Mouse (Mus musculus) lung, embryonic 16.5 days (tissue): ENCODE data around the gene Gosr1. TPM values are rescaled to one million over a fixed set of nuclear protein-coding genes. Genes with fewer than 3 reads are reported as not detected.
"Not testable (repeated sequence)": the region's sequence is repeated elsewhere in the genome, so short reads cannot be mapped to it uniquely, and the experiment has no call there.

Experiments
- ATAC-seq: fragments of 200-750 bp; cut with Nextera tagmentation; 2 replicates; pipeline ENCODE4 v1.8.0; 2017; ENCODE audit warnings: low read depth, mild to moderate bottlenecking, moderate library complexity
- H3K27ac ChIP-seq: fragments of 300-500 bp; sonication (generic); 2 replicates; pipeline ENCODE4 v1.5.1; 2014; ENCODE audit warnings: mild to moderate bottlenecking, control low read depth, low read length
- H3K27me3 ChIP-seq: fragments of 300-500 bp; sonication (generic); 2 replicates; pipeline ENCODE4 v1.6.1; 2014; ENCODE audit warnings: low read depth, low read length, mixed read lengths; ENCODE audit not compliant: control insufficient read depth, insufficient read depth
- H3K36me3 ChIP-seq: fragments of 300-500 bp; sonication (generic); 2 replicates; pipeline ENCODE4 v1.6.1; 2014; ENCODE audit warnings: low read length; ENCODE audit not compliant: control insufficient read depth, insufficient read depth
- H3K4me1 ChIP-seq: fragments of 300-500 bp; sonication (generic); replicated peaks from 2 replicates; pipeline ENCODE4 v1.6.1; 2014; ENCODE audit warnings: low read length, mixed read lengths; ENCODE audit not compliant: control insufficient read depth, insufficient read depth
- H3K4me2 ChIP-seq: fragments of 300-500 bp; sonication (generic); 2 replicates; pipeline ENCODE4 v1.6.1; 2014; ENCODE audit warnings: low read depth, low read length, control low read depth
- H3K4me3 ChIP-seq: fragments of 300-500 bp; sonication (generic); 2 replicates; pipeline ENCODE4 v1.5.1; 2014; ENCODE audit warnings: mild to moderate bottlenecking, low read length, control low read depth
- H3K9ac ChIP-seq: fragments of 300-500 bp; sonication (generic); 2 replicates; pipeline ENCODE4 v1.6.1; 2014; ENCODE audit warnings: low read length, control low read depth
- H3K9me3 ChIP-seq: fragments of 300-500 bp; sonication (generic); 2 replicates; pipeline ENCODE4 v1.6.1; 2016; ENCODE audit warnings: low read length; ENCODE audit not compliant: control insufficient read depth
- WGBS: fragments of 180-500 bp; shearing (Covaris S2); extraction: QIAGEN DNeasy Blood & Tissue Kit; methylation state at CpG from one replicate; pipeline ENCODE4 v1.1.7; 2014; 5-methylcytosine and 5-hydroxymethylcytosine counted together
- polyA plus RNA-seq: library from polyadenylated mRNA; unstranded; fragments of >200 nt; fragmentation: Nextera tagmentation; extraction: Ambion mirVana; gene quantifications from 2 replicates; pipeline ENCODE4 v1.2.1, GENCODE M21; 2015

Gosr1 gene
- polyA plus RNA-seq, 1 experiment from 2014 or later: 27.6 TPM

- Histone ChIP-seq H3K4me2 (peak overlapping the region; percentile 28), H3K36me3 (no peaks in the 10 kb centered on the region), H3K9ac (no peak overlapping the region), H3K27me3 (no peaks in the 10 kb centered on the region), H3K4me3 (no peak overlapping the region), H3K4me1 (peaks cover 12% of the 10 kb centered on the region; the same call in 1 of the 2 replicates), H3K27ac (peak overlapping the region; percentile 38; the same call in 1 of the 2 replicates), H3K9me3 (peaks cover 4% of the 10 kb centered on the region; the same call in 1 of the 2 replicates)
- WGBS: 22% methylated on average over 15 of the region's 17 CpGs
- peak; percentile 83 for ATAC-seq
These were observed 53.5 kb downstream of the Gosr1 start for GRCm38 (mm10) chr11:76709625-76710452.

DNA sequence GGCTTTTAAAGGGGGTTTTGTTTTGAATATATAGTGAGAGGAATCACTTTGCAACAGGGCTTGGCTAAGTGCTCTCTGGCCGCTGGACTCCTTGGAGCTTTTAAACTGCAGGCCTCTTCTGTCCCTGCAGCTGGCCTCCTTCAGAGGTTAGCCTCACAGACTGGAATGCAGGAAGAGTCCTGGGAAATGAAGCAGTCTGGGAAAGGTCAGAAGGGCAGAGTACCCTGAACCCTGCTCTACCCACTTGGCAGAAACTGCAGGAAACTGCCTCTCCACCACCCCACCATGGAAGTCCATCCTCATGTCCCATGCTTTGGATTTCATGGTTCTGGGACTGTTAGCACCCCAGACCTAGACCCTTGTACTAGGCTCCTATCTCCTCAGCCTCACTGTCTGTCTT is 54.5 kb downstream of the Gosr1 start:
- Histone ChIP-seq H3K9ac (no peak overlapping the region), H3K27me3 (no peaks in the 10 kb centered on the region), H3K36me3 (no peaks in the 10 kb centered on the region), H3K4me3 (no peak overlapping the region), H3K27ac (0 out of 2 replicates have a peak overlapping the region, but pooled peaks have one; percentile 15), H3K4me2 (no peak overlapping the region), H3K4me1 (peaks cover 12% of the 10 kb centered on the region; the same call in 1 of the 2 replicates), H3K9me3 (peaks cover 4% of the 10 kb centered on the region; the same call in 1 of the 2 replicates)
- WGBS: 19% methylated on average over 1 of the region's 1 CpGs
- no peak for ATAC-seq

DNA sequence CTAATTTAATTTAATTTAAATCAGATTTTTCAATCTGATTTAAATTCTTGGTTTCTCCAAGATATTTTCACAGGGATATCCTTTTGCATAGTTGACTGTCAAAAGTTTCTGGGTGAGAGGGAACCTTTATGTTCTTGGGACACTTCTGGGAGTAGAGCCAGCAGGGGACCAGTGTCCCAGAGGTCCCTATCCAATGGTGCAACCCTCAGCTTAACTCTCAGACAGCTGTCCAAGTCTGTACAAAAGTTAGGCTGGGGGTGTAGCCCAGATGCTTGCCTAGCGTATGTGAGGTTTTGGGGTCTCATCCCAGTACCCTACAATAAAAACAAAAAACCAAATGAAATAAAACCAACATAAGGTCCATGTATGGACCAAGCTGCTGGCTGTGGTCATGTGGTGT is 55.3 kb downstream of the Gosr1 start:
- Histone ChIP-seq H3K27ac (peak overlapping the region; percentile 36; the same call in 1 of the 2 replicates), H3K9me3 (peaks cover 4% of the 10 kb centered on the region; the same call in 1 of the 2 replicates), H3K9ac (no peak overlapping the region), H3K36me3 (no peaks in the 10 kb centered on the region), H3K27me3 (no peaks in the 10 kb centered on the region), H3K4me3 (no peak overlapping the region), H3K4me2 (no peak overlapping the region), H3K4me1 (peaks cover 12% of the 10 kb centered on the region; the same call in 1 of the 2 replicates)
- peak; percentile 66; the same call in 1 of the 2 replicates for ATAC-seq
- WGBS: 76% methylated on average over 1 of the region's 1 CpGs

DNA sequence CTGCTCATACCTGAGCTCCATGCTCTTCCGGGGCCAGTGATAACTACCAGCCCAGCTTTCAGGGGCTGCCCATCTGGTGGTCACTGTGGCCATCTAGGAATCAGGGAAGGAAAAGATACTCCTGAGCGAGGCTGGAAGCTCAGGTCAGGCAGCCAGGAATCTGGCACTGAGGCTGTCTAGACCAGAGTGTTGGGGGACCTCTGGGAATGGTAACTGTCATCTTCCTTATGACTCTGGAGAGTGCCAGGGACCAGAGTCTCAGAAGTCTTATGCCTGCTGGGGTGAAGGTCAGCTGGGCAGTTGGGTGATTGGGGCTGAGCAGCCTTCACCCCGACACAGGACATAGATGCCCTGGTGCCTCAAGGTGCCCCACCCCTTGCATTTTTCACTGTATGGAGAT is 55.7 kb downstream of the Gosr1 start:
- no peak overlapping the region for H3K27ac ChIP-seq
- no peak overlapping the region for H3K4me3 ChIP-seq
- H3K4me1 ChIP-seq: peaks cover 12% of the 10 kb centered on the region; the same call in 1 of the 2 replicates
- no peaks in the 10 kb centered on the region for H3K36me3 ChIP-seq
- 81% methylated on average over 3 of the region's 3 CpGs for WGBS
- H3K9ac ChIP-seq: no peak overlapping the region
- H3K9me3 ChIP-seq: peaks cover 4% of the 10 kb centered on the region; the same call in 1 of the 2 replicates
- ATAC-seq: no peak
- H3K27me3 ChIP-seq: no peaks in the 10 kb centered on the region
- no peak overlapping the region for H3K4me2 ChIP-seq

GRCm38 (mm10) chr11:76699626-76700025 is 63.8 kb downstream of the Gosr1 start:
- H3K9ac ChIP-seq: no peak overlapping the region
- no peaks in the 10 kb centered on the region for H3K9me3 ChIP-seq
- H3K4me3 ChIP-seq: no peak overlapping the region
- no peak for ATAC-seq
- H3K4me1 ChIP-seq: no peaks in the 10 kb centered on the region
- no peaks in the 10 kb centered on the region for H3K36me3 ChIP-seq
- H3K27me3 ChIP-seq: no peaks in the 10 kb centered on the region
- H3K4me2 ChIP-seq: no peak overlapping the region
- 41% methylated on average over 8 of the region's 9 CpGs for WGBS
- H3K27ac ChIP-seq: no peak overlapping the region

GRCm38 (mm10) chr11:76695810-76696209 is 67.6 kb downstream of the Gosr1 start:
- no peaks in the 10 kb centered on the region for H3K9me3 ChIP-seq
- H3K27ac ChIP-seq: no peak overlapping the region
- no peaks in the 10 kb centered on the region for H3K36me3 ChIP-seq
- H3K27me3 ChIP-seq: no peaks in the 10 kb centered on the region
- H3K9ac ChIP-seq: no peak overlapping the region
- no peaks in the 10 kb centered on the region for H3K4me1 ChIP-seq
- ATAC-seq: no peak
- WGBS: 56% methylated on average over 6 of the region's 6 CpGs
- H3K4me3 ChIP-seq: no peak overlapping the region
- no peak overlapping the region for H3K4me2 ChIP-seq

DNA sequence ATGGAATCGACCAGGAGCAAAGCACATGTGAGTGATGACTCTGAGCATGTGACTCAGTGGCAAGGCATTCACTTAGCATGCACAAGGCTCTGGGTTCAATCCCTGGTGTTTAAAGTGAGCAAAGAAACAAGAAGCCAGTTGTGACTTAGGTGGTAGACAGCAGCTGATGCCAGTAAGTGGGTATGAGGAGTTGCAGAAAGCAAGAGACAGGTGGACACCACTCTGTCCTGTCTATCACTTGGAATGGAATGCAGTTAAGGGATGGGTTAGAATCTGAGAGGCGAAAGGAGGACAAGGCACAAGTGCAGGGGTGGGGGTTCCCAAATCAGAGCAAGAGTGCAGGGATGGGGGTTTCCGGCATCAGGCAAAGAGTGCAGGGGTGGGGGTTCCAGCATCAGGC is 71.3 kb downstream of the Gosr1 start:
- no peak overlapping the region for H3K9ac ChIP-seq
- H3K4me3 ChIP-seq: no peak overlapping the region
- no peaks in the 10 kb centered on the region for H3K4me1 ChIP-seq
- no peak for ATAC-seq
- WGBS: 74% methylated on average over 3 of the region's 3 CpGs
- H3K27me3 ChIP-seq: no peaks in the 10 kb centered on the region
- H3K27ac ChIP-seq: no peak overlapping the region
- no peak overlapping the region for H3K4me2 ChIP-seq
- H3K9me3 ChIP-seq: no peaks in the 10 kb centered on the region
- no peaks in the 10 kb centered on the region for H3K36me3 ChIP-seq

DNA sequence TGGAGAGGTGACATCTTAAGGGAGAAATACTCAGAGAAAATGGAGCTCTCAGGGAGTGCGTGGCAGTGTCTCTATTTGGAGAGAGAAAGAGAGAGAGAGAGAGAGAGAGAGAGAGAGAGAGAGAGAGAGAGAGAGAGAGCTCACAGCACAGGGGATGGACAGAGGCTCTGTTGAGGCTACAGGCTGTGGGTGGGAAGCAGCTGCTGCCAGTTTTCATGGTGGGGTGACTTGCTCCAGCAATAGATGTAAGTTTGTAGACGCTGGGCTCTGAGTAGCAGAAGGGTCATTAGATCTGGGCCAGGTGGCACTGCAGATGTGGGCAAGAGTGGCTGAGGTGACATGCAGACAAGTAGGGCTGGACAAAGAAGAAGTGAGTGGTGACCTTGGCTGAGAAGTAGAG is 77.8 kb downstream of the Gosr1 start:
- WGBS: 51% methylated on average over 2 of the region's 2 CpGs
- Histone ChIP-seq H3K4me1 (no peaks in the 10 kb centered on the region), H3K4me3 (no peak overlapping the region), H3K9ac (no peak overlapping the region), H3K36me3 (no peaks in the 10 kb centered on the region), H3K27me3 (no peaks in the 10 kb centered on the region), H3K27ac (no peak overlapping the region), H3K9me3 (no peaks in the 10 kb centered on the region), H3K4me2 (no peak overlapping the region)
- ATAC-seq: no peak

DNA sequence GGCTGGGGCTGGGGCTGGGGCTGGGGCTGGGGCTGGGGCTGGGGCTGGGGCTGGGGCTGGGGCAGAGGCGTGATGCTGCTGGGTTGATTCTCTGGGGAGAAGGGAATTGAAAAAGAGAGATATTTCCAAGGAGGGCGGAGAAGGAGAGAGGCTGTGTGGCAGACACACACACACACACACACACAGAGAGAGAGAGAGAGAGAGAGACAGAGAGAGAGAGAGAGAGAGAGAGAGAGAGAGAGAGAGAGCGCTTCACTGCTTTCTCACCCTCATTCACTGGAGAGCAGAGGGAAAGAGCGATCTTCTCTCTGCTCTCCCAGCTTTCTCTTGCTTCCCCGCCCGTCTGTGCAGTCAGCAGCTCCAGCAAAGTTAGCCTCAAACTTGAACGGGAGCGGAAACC is 83.9 kb downstream of the Gosr1 start, which contains the start of gene Trarg1:
Gene Trarg1 (plus strand): TSS at position 301 of the 400 bp plus-strand sequence.
- H3K36me3 ChIP-seq, ATAC-seq, H3K4me2 ChIP-seq, H3K4me1 ChIP-seq, H3K9me3 ChIP-seq, H3K27ac ChIP-seq, H3K4me3 ChIP-seq: not testable (repeated sequence)
- H3K27me3 ChIP-seq: peaks cover 10% of the 10 kb centered on the region
- H3K9ac ChIP-seq: peak within 1 kb of the TSS; percentile 24; the same call in 1 of the 2 replicates
- 27% methylated on average over 7 of the region's 8 CpGs for WGBS
